Mouse (Mus musculus): ENCODE measurements around the gene Slc16a13.
"Not testable (repeated sequence)": the region's sequence is repeated elsewhere in the genome, so short reads cannot be mapped to it uniquely, and the experiment has no call there.

Gene Slc16a13

GRCm38 (mm10) chr11:70208778-70209388 is 12.0 kb downstream of the Slc16a13 start:
- DNase-seq: no peak

- DNase-seq: no peak
These were observed 13.6 kb downstream of the Slc16a13 start for GRCm38 (mm10) chr11:70207283-70207682.

GRCm38 (mm10) chr11:70206801-70207200 is 14.1 kb downstream of the Slc16a13 start:
- DNase-seq: no peak

GRCm38 (mm10) chr11:70201691-70202090 is 19.2 kb downstream of the Slc16a13 start:
- peak; percentile 82 for DNase-seq

- no peak for DNase-seq
These were observed 20.7 kb downstream of the Slc16a13 start for GRCm38 (mm10) chr11:70200036-70200608.

GRCm38 (mm10) chr11:70199107-70199506 is 21.8 kb downstream of the Slc16a13 start:
- DNase-seq: no peak

GRCm38 (mm10) chr11:70198332-70198731 is 22.5 kb downstream of the Slc16a13 start:
- DNase-seq: no peak

- no peak for DNase-seq
These were observed 27.2 kb downstream of the Slc16a13 start for GRCm38 (mm10) chr11:70193354-70194285.

GRCm38 (mm10) chr11:70192157-70192556 is 28.7 kb downstream of the Slc16a13 start:
- no peak for DNase-seq

GRCm38 (mm10) chr11:70191188-70191587 is 29.7 kb downstream of the Slc16a13 start:
- DNase-seq: no peak

GRCm38 (mm10) chr11:70189319-70190134 is 31.3 kb downstream of the Slc16a13 start:
- no peak for DNase-seq

GRCm38 (mm10) chr11:70185120-70185519 is 35.7 kb downstream of the Slc16a13 start:
- no peak for DNase-seq

- no peak for DNase-seq
These were observed 40.4 kb downstream of the Slc16a13 start for GRCm38 (mm10) chr11:70180496-70180895.

GRCm38 (mm10) chr11:70179401-70179800 is 41.5 kb downstream of the Slc16a13 start:
- DNase-seq: peak; percentile 11

- DNase-seq: no peak
These were observed 42.1 kb downstream of the Slc16a13 start for GRCm38 (mm10) chr11:70178756-70179155.

- no peak for DNase-seq
These were observed 42.6 kb downstream of the Slc16a13 start for GRCm38 (mm10) chr11:70178311-70178710.

GRCm38 (mm10) chr11:70177647-70178046 is 43.2 kb downstream of the Slc16a13 start:
- peak; percentile 34 for DNase-seq

GRCm38 (mm10) chr11:70174491-70174890 is 46.4 kb downstream of the Slc16a13 start:
- no peak for DNase-seq

GRCm38 (mm10) chr11:70172298-70172697 is 48.6 kb downstream of the Slc16a13 start:
- peak; percentile 17 for DNase-seq

GRCm38 (mm10) chr11:70171847-70172246 is 49.0 kb downstream of the Slc16a13 start:
- peak; percentile 62 for DNase-seq

GRCm38 (mm10) chr11:70171181-70171580 is 49.7 kb downstream of the Slc16a13 start:
- DNase-seq: no peak

- DNase-seq: no peak
These were observed 50.6 kb downstream of the Slc16a13 start for GRCm38 (mm10) chr11:70170291-70170690.

GRCm38 (mm10) chr11:70169471-70169870 is 51.4 kb downstream of the Slc16a13 start:
- not testable (repeated sequence) for DNase-seq

Measured in thymus, postnatal 14 days (tissue).